Mouse (Mus musculus): Measurements from ENCODE around the gene Tmem121b. TPM values are rescaled to one million over a fixed set of nuclear protein-coding genes. Genes with fewer than 3 reads are reported as not detected.

Gene Tmem121b
- polyA plus RNA-seq, 1 experiment = 40.5 TPM

DNA sequence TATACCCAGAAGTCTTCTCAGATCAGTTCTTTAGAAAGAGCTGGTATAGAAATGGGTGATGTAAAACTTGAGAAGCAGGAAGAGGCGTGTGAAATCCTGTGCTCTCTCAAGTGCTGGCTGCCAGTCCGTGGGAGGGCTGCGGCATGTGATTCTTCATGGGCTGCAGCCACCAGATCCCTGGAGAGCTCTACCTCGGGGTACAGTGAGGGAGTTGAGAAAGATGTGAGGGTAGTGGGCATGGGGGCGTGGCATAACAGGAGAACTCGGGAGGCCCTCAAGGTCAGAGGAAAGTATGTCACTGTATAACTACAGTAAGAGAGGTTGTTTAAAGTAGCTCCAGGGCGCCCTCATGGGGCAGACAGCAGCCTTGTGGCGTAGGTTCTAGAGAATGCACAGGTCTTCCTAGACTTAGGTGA is 10.4 kb downstream of the Tmem121b start:
- Histone ChIP-seq H3K4me3 (ENCODE audit: insufficient read depth, low read length) (no peak overlapping the region), H3K27ac (ENCODE audit: insufficient read depth, low read length) (no peak overlapping the region), H3K4me1 (ENCODE audit: control insufficient read depth, insufficient read depth, low read length) (peaks cover 7% of the 10 kb centered on the region)
- TF ChIP-seq CTCF (IDR thresholded peaks at IDR 0.05; ENCODE audit: extremely low read depth, insufficient read depth, low read length) = peak; percentile 38; the same call in 1 of the 2 replicates
- TF ChIP-seq POLR2A (IDR thresholded peaks at IDR 0.05; ENCODE audit: extremely low read depth, insufficient read depth, low read length) = no peak

DNA sequence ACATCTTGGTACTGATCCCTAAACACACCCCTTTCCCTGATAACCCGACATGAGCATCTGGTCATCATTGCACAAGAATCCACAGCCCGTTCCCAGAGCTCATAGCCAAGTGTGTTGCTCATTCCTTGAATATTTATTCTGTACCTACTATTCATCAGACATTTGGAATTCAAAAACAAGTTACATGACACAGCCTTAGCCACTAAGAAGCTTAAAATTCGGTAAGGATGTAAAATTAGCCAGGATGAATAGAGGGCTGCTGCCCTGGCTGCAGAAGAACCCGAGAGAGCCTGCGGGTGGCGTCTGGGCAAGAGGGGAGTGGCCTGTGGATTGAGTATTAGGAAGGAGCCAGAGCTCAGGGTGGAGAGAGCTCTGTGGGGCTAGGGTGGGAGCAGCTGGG is 10.9 kb downstream of the Tmem121b start:
- Histone ChIP-seq H3K4me3 (ENCODE audit: insufficient read depth, low read length) (no peak overlapping the region), H3K4me1 (ENCODE audit: control insufficient read depth, insufficient read depth, low read length) (peaks cover 7% of the 10 kb centered on the region), H3K27ac (ENCODE audit: insufficient read depth, low read length) (peak overlapping the region; percentile 36; the same call in 1 of the 2 replicates)
- no peak for TF ChIP-seq CTCF (IDR thresholded peaks at IDR 0.05; ENCODE audit: extremely low read depth, insufficient read depth, low read length)
- TF ChIP-seq POLR2A (IDR thresholded peaks at IDR 0.05; ENCODE audit: extremely low read depth, insufficient read depth, low read length) = no peak

GRCm38 (mm10) chr6:120482021-120482420 is 11.6 kb downstream of the Tmem121b start:
- TF ChIP-seq POLR2A (IDR thresholded peaks at IDR 0.05; ENCODE audit: extremely low read depth, insufficient read depth, low read length) (no peak), CTCF (IDR thresholded peaks at IDR 0.05; ENCODE audit: extremely low read depth, insufficient read depth, low read length) (no peak)
- Histone ChIP-seq H3K4me1 (ENCODE audit: control insufficient read depth, insufficient read depth, low read length) (peaks cover 7% of the 10 kb centered on the region), H3K4me3 (ENCODE audit: insufficient read depth, low read length) (no peak overlapping the region), H3K27ac (ENCODE audit: insufficient read depth, low read length) (no peak overlapping the region; the same call in 1 of the 2 replicates)

GRCm38 (mm10) chr6:120481538-120481937 is 12.1 kb downstream of the Tmem121b start:
- Histone ChIP-seq H3K4me3 (ENCODE audit: insufficient read depth, low read length) (no peak overlapping the region), H3K27ac (ENCODE audit: insufficient read depth, low read length) (no peak overlapping the region; the same call in 1 of the 2 replicates), H3K4me1 (ENCODE audit: control insufficient read depth, insufficient read depth, low read length) (peaks cover 7% of the 10 kb centered on the region)
- TF ChIP-seq CTCF (IDR thresholded peaks at IDR 0.05; ENCODE audit: extremely low read depth, insufficient read depth, low read length) (peak; percentile 43), POLR2A (IDR thresholded peaks at IDR 0.05; ENCODE audit: extremely low read depth, insufficient read depth, low read length) (no peak)

DNA sequence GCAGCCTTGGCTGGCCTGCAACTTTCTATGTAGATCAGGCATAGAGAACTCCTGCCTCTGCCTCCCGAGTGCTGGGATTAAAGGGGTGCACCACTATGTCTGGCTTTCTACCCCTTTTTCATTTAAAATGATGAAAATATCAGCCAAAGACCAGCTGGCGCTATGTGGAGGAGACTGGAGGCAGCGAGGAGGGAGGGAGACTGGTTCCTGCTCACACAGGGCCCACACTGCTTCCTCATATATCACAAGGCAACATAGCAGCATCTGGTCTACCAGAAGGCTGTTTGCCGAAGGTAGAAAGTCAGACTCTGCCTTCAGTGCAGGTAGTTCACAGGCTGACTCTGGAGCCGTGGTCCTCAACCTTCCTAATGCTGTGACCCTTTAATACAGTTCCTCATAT is 13.2 kb downstream of the Tmem121b start:
- TF ChIP-seq CTCF (IDR thresholded peaks at IDR 0.05; ENCODE audit: extremely low read depth, insufficient read depth, low read length) = no peak
- TF ChIP-seq POLR2A (IDR thresholded peaks at IDR 0.05; ENCODE audit: extremely low read depth, insufficient read depth, low read length) = 0 out of 2 replicates have a peak, but pooled peaks have one; percentile 23
- H3K4me3 ChIP-seq (ENCODE audit: insufficient read depth, low read length) = no peak overlapping the region
- peaks cover 7% of the 10 kb centered on the region for H3K4me1 ChIP-seq (ENCODE audit: control insufficient read depth, insufficient read depth, low read length)
- H3K27ac ChIP-seq (ENCODE audit: insufficient read depth, low read length) = peak overlapping the region; percentile 66; the same call in 1 of the 2 replicates

- Histone ChIP-seq H3K4me1 (ENCODE audit: control insufficient read depth, insufficient read depth, low read length) (peaks cover 7% of the 10 kb centered on the region), H3K27ac (ENCODE audit: insufficient read depth, low read length) (peak overlapping the region; percentile 66), H3K4me3 (ENCODE audit: insufficient read depth, low read length) (no peak overlapping the region)
- TF ChIP-seq POLR2A (IDR thresholded peaks at IDR 0.05; ENCODE audit: extremely low read depth, insufficient read depth, low read length) (no peak), CTCF (IDR thresholded peaks at IDR 0.05; ENCODE audit: extremely low read depth, insufficient read depth, low read length) (no peak)
Observed at GRCm38 (mm10) chr6:120479302-120479701, 14.3 kb downstream of the Tmem121b start.

GRCm38 (mm10) chr6:120475288-120475687 is 18.3 kb downstream of the Tmem121b start:
- no peak overlapping the region for H3K4me3 ChIP-seq (ENCODE audit: insufficient read depth, low read length)

DNA sequence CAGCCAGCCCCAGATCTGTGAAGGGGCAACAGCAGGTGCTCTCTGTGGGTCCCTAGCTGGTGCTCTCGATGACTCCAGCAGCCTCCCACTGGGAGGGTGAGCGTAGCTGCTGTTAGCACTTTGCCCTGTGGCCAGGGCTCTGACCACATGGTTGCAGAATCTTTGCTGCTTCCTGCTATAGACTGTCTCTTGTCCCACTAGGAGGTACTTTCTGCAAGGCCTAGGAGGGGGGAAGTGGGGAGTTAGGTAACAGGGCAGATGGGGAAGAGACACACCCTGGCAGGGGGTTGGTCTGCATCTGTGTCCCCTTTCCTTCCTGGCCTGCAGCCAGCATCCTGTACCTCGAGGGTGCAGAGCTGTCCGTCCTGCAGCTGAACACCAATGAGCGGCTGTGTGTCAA is 20.2 kb downstream of the Tmem121b start:
- Histone ChIP-seq H3K4me1 (ENCODE audit: control insufficient read depth, insufficient read depth, low read length) (peaks cover 9% of the 10 kb centered on the region), H3K27ac (ENCODE audit: insufficient read depth, low read length) (no peak overlapping the region), H3K4me3 (ENCODE audit: insufficient read depth, low read length) (no peak overlapping the region)
- TF ChIP-seq CTCF (IDR thresholded peaks at IDR 0.05; ENCODE audit: extremely low read depth, insufficient read depth, low read length) (no peak), POLR2A (IDR thresholded peaks at IDR 0.05; ENCODE audit: extremely low read depth, insufficient read depth, low read length) (no peak)

More at GRCm38 (mm10) chr6:120475288-120475687, 18.3 kb downstream of the Tmem121b start:
- H3K27ac ChIP-seq (ENCODE audit: insufficient read depth, low read length) = no peak overlapping the region
- no peak for TF ChIP-seq POLR2A (IDR thresholded peaks at IDR 0.05; ENCODE audit: extremely low read depth, insufficient read depth, low read length)
- no peak for TF ChIP-seq CTCF (IDR thresholded peaks at IDR 0.05; ENCODE audit: extremely low read depth, insufficient read depth, low read length)
- peaks cover 9% of the 10 kb centered on the region for H3K4me1 ChIP-seq (ENCODE audit: control insufficient read depth, insufficient read depth, low read length)

DNA sequence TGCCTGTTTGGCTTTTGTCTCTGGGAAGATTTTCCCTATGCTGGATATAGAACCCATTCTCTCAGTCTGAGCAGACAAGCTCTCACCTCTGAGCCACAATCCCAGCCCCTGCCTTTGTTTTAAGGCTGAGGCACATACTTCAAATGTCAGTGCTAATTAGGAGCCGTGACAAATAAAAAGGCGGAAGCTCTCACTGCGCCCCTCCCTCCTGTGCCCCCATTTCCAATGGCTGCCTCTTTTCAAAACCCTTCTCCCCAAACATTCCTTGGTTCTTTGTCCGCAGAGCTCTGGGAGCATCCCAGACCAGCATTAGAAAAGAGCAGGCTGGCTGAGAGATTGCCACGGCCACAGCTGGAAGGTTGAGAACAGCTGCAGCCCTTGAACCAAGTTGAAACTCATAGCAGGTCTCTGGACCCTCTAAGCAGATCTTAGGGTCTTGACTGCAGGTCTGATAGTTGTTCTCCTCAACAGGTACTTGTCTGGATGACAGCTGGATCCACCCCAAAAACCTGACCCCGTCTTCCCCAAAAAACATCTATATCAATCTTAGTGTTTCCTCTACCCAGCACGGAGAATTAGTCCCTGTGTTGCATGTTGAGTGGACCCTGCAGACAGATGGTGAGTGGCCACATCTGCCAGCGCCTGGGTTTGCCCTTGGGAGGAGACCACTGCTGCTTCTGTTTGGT is 21.0 kb downstream of the Tmem121b start:
- no peak overlapping the region for H3K4me3 ChIP-seq (ENCODE audit: insufficient read depth, low read length)
- TF ChIP-seq POLR2A (IDR thresholded peaks at IDR 0.05; ENCODE audit: extremely low read depth, insufficient read depth, low read length) (no peak), CTCF (IDR thresholded peaks at IDR 0.05; ENCODE audit: extremely low read depth, insufficient read depth, low read length) (no peak)
- H3K4me1 ChIP-seq (ENCODE audit: control insufficient read depth, insufficient read depth, low read length) = peaks cover 9% of the 10 kb centered on the region
- H3K27ac ChIP-seq (ENCODE audit: insufficient read depth, low read length) = 0 out of 2 replicates have a peak overlapping the region, but pooled peaks have one; percentile 10

DNA sequence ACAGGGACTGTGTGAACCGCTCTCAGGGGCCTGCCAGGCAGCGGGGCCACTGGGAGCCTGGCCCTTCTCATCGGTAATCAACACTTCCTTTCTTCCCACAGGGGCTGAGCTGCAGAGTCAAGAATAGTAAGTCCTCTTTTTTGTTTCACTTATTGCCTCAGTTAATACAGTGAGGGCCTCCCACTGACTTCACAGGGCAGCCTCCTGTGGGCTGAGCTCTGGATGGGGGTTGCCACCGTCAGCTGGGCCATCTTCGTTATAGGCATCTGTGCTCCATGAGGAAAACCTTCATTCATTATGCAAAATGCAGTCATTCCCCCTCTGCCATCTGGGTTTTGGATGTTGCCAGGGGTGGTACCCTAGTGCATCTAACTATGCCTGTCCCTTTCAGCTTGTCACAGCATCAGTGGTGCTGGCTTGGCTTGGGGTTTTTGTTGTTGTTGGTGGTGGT is 21.6 kb downstream of the Tmem121b start:
- TF ChIP-seq POLR2A (IDR thresholded peaks at IDR 0.05; ENCODE audit: extremely low read depth, insufficient read depth, low read length) = no peak
- TF ChIP-seq CTCF (IDR thresholded peaks at IDR 0.05; ENCODE audit: extremely low read depth, insufficient read depth, low read length) = no peak
- H3K4me1 ChIP-seq (ENCODE audit: control insufficient read depth, insufficient read depth, low read length) = peaks cover 9% of the 10 kb centered on the region
- no peak overlapping the region for H3K4me3 ChIP-seq (ENCODE audit: insufficient read depth, low read length)
- 0 out of 2 replicates have a peak overlapping the region, but pooled peaks have one; percentile 10 for H3K27ac ChIP-seq (ENCODE audit: insufficient read depth, low read length)

Measured in cortical plate, adult 2 months (tissue).